Mouse (Mus musculus): ENCODE measurements around the gene Cebpg. TPM values are rescaled to one million over a fixed set of nuclear protein-coding genes. Genes with fewer than 3 reads are reported as not detected.
A peak's percentile ranks its signal among the peaks of the same experiment; 100 is the strongest.

Gene Cebpg
- polyA plus RNA-seq, 1 experiment from 2014 or later: 36.5 TPM

GRCm38 (mm10) chr7:35000839-35001238, 55.5 kb downstream of the Cebpg start:
- Histone ChIP-seq H3K27ac (no peak overlapping the region), H3K4me1 (replicated peaks) (peaks cover 52% of the 10 kb centered on the region), H3K36me3 (no peaks in the 10 kb centered on the region), H3K4me3 (no peak overlapping the region), H3K27me3 (ENCODE audit: insufficient read depth, poor library complexity, severe bottlenecking) (no peaks in the 10 kb centered on the region), H3K9me3 (no peaks in the 10 kb centered on the region)
- DNase-seq (ENCODE audit: low spot score): peak; percentile 53
- 41% methylated on average over 6 of the region's 6 CpGs for WGBS

Other genes with a start within 250 kb of the Cebpg start
- 12.2 and 17.5 TPM in 2 replicates for gene Chst8, start 243.9 kb downstream of the Cebpg start, polyA plus RNA-seq (2016; fragmentation: Nextera tagmentation; extraction: Ambion mirVana)
- gene Pepd, start 144.2 kb downstream of the Cebpg start, polyA plus RNA-seq (2016; fragmentation: Nextera tagmentation; extraction: Ambion mirVana): 76.1 and 76.9 TPM in 2 replicates
- gene Cebpa, start 62.7 kb upstream of the Cebpg start, polyA plus RNA-seq (2016; fragmentation: Nextera tagmentation; extraction: Ambion mirVana): 0.43 and 0.54 TPM in 2 replicates
- 0.56 and 0.80 TPM in 2 replicates for gene Slc7a10, start 129.8 kb upstream of the Cebpg start, polyA plus RNA-seq (2016; fragmentation: Nextera tagmentation; extraction: Ambion mirVana)
- 13.1 and 13.7 TPM in 2 replicates for gene Lrp3, start 158.9 kb upstream of the Cebpg start, polyA plus RNA-seq (2016; fragmentation: Nextera tagmentation; extraction: Ambion mirVana)